Mouse (Mus musculus) liver (tissue): ENCODE data around the gene Flg2.

Experiments used
- DNase-seq: peaks from one replicate; pipeline ENCODE4 v3.0.0-alpha.2; 2020; ENCODE audit warnings: mixed read lengths

The Flg2 gene

DNA sequence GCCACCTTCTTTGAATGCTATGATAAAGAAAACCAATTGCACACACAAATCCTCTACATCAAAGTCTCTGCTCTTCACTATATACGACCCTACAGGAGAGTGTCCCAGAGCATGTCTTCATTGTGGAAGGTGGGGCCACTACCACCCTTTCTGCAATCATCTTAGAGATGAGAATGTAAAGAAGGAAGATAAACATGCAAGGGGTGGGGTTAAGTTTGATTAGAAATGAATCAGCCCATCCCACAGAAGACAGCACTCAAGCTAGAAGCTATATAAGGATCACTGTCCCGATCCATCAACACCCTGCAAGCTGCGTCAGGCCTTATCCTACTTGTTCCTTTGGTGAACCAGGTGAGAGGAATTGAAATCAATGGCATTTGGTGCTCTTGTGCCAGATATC is at the start of gene Flg2:
Gene Flg2 (plus strand): TSS at position 301 of the 400 bp plus-strand sequence.
- no peak for DNase-seq

DNA sequence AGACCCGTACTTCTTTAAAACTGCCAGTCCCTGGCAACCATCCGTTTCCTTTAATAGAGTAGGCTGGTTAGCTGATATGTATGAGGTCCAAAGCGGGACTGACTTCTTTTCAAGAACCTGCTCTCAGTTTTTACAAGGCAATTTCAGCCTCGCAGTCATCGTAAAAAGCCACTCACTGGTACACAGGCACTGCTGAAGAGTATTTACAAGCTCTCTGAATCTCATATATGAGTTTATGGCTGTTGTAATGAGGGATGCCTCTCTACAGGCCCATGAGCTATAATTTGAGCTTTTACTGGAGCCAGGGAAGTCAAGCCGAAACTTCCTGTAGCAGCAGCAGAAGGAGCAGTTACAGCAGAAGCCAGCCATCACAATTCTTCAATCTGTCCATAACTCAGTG is 34.6 kb upstream of the Flg2 start:
- DNase-seq = no peak

DNA sequence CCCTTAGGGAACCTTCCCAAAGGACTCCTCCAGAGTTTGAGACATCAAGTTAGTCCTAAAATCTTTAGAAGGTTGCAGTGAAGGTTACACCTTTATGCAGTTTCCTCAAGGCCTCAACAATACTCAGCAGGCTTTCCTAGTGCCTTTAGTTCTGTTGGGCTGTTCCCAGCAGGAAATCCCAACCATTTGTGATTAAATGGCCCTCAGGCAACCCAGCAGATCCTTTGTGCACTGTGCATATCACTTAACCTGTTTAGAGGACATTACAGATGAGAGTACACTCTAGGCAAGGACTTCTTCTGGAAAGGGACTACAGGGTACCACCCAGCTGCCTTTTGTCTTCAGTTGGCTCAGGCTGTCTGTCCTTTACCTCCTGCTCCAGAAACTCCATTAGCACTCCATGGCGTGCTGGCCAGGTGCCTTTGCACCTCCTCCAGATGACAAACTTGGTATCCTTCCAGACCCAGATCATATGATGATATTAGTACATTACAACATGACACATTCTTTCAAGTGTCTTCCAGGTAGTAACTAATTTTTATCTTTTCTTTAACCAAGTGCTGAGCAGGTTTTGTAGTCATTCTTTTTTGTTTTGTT is 34.0 kb upstream of the Flg2 start:
- DNase-seq = no peak

DNA sequence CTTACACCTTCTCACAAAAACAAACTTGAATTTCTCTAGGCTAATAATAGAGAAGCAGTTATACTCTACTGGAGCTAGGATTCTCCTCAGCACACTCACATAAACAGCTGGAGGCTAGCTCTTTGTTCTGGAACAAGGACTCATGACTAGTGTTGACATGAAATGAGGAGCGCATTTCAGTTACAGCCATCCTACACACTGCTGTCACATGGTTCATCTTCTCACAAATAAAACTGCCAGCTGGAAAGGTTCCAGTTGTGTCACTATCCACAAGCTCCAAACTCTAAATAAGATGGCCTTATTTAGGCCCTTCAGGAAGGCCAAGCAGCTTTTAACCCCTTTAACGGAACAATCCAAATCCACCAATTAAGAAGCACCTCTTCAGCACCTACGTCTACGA is 16.2 kb upstream of the Flg2 start:
- no peak for DNase-seq

DNA sequence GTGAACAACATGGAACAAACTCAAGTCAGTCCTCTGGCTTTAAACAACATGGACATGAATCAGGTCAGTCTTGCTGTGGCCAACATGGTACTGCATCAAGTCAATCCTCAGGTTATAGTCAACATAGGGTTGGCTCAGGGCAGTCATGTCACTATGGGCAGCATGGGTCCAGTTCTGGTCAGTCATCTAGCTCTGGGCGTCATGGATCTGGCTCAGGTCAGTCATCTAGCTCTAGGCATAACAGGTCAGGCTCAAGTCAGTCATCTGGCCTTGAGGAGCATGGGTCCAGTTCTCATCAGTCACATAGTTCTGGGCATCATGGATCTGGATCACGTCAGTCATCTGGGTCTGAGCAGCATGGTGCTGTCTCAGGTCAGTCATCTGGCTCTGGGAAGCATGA is 4.9 kb downstream of the Flg2 start:
- DNase-seq = no peak

DNA sequence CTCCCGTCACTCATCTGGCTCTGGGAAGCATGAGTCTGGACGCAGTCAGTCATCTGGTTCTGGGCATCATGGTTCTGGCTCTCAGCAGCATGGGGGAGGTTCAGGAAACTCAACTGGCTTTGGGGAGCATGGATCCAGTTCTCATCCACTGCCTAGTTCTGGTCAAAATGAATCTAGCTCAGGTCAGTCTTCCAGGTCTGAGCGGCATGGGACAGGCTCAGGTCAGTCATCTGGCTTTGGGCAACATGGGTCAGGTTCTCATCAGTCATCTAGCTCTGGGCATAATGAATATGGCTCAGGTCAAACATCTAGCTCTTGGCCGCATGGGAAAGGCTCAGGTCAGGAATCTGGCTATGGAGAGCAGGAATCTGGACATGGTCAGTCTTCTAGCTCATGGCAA is 5.4 kb downstream of the Flg2 start:
- DNase-seq = no peak
